8 mouse cellular contexts compared by ENCODE assay signal in genomic region chr14:13354154-13354553, GRCm38 (mm10).
DNase-seq lines count a peak whose midpoint lies in the region; ATAC-seq and TF ChIP-seq lines count a peak whose summit lies in the region.
"Had no signal": no experiment of that assay in that cellular context is flagged by ENCODE, and none has a peak within 500 bp of the region (broad histone marks: within the 10 kb centered on the region; RNA-seq: fewer than 3 reads in every experiment).

No protein-coding gene starts in this region.

- no peak overlapping the region for H3K4me3 ChIP-seq in ES-E14 (ENCODE audit: insufficient read depth in 1 of 2, low read depth in 1 of 2, low read length in 2 of 2, poor library complexity in 1 of 2, severe bottlenecking in 1 of 2)
- H3K4me3 ChIP-seq in midbrain, embryonic 15.5 days = no peak overlapping the region
- H3K4me3 ChIP-seq: lung, embryonic 15.5 days had no signal

- in situ Hi-C loops in ES-E14 (cut with MboI; ENCODE audit: low sequenced_read_pairs in 2 of 2, unreplicated experiment in 2 of 2) = loop anchor here in 1 of 2 experiments (10.0 kb wide), 1 partner anchor 561 kb away; the partner anchor contains the start of gene Gm281

- no peak overlapping the region for H3K27ac ChIP-seq in ES-E14 (ENCODE audit: insufficient read depth, low read depth, low read length, poor library complexity, severe bottlenecking)
- H3K27ac ChIP-seq in midbrain, embryonic 15.5 days = no peak overlapping the region
- H3K27ac ChIP-seq: lung, embryonic 15.5 days had no signal

- peak; percentile 44 for DNase-seq in layer of hippocampus, adult 9-10 months (ENCODE audit: low spot score)
- no peak for DNase-seq in layer of hippocampus, adult 9-11 months
- peak; percentile 29 for DNase-seq in ES-E14 (ENCODE audit: low read depth, low spot score)
- peak; percentile 19 for DNase-seq in c-Kit-positive CD71-negative TER-119-negative erythroid progenitor cells, embryonic 14.5 days (ENCODE audit: low read depth)

- H3K27me3 ChIP-seq in midbrain, embryonic 15.5 days (replicated peaks) = no peaks in the 10 kb centered on the region
- H3K27me3 ChIP-seq: lung, embryonic 15.5 days had no signal

- H3K36me3 ChIP-seq in ES-E14 (ENCODE audit: control insufficient read depth, insufficient read depth, low read length, poor library complexity, severe bottlenecking) = no peaks in the 10 kb centered on the region
- H3K36me3 ChIP-seq in midbrain, embryonic 15.5 days (replicated peaks) = no peaks in the 10 kb centered on the region
- H3K36me3 ChIP-seq: lung, embryonic 15.5 days had no signal

- no peaks in the 10 kb centered on the region for H3K4me1 ChIP-seq in ES-E14 (ENCODE audit: control insufficient read depth in 2 of 2, insufficient read depth in 2 of 2, low read length in 2 of 2, poor library complexity in 1 of 2)
- peaks cover 4% of the 10 kb centered on the region; the same call in 1 of the 2 replicates for H3K4me1 ChIP-seq in midbrain, embryonic 15.5 days
- H3K4me1 ChIP-seq: lung, embryonic 15.5 days had no signal

- H3K9ac ChIP-seq in ES-E14 (ENCODE audit: insufficient read depth, low read depth, low read length, poor library complexity, severe bottlenecking) = no peak overlapping the region
- H3K9ac ChIP-seq in midbrain, embryonic 15.5 days = no peak overlapping the region
- H3K9ac ChIP-seq: lung, embryonic 15.5 days had no signal

- 27% methylated on average over 5 of the region's 5 CpGs for WGBS in midbrain, embryonic 15.5 days

- peak; percentile 61 for ATAC-seq in inflammation-experienced regulatory T-cells, adult 6 months
- ATAC-seq in midbrain, embryonic 15.5 days (replicated peaks) = 0 out of 2 replicates have a peak, but pooled peaks have one; percentile 11
- ATAC-seq in erythroid progenitor cell, adult 5-6 weeks (replicated peaks; ENCODE audit: low FRiP score, poor library complexity, severe bottlenecking) = no peak

- 0 out of 2 replicates have a peak, but pooled peaks cover 2% of the 10 kb centered on the region for H3K9me3 ChIP-seq in ES-E14 (ENCODE audit: control insufficient read depth, insufficient read depth, low read depth, low read length)
- H3K9me3 ChIP-seq in midbrain, embryonic 15.5 days = no peaks in the 10 kb centered on the region
- H3K9me3 ChIP-seq: lung, embryonic 15.5 days had no signal

- H3K4me2 ChIP-seq in midbrain, embryonic 15.5 days = no peak overlapping the region
- H3K4me2 ChIP-seq: lung, embryonic 15.5 days had no signal

TF ChIP-seq in ES-E14, 5 proteins besides CTCF, POLR2A, EP300 and RAD21:
- no peak for TF ChIP-seq ZC3H11A (IDR thresholded peaks at IDR 0.05; ENCODE audit: borderline replicate concordance, low read depth, low read length)
